Mouse (Mus musculus) liver, embryonic 14.5 days (tissue): ENCODE measurements around the gene Mapk14. TPM values are rescaled to one million over a fixed set of nuclear protein-coding genes. Genes with fewer than 3 reads are reported as not detected.

ENCODE experiments used
- ATAC-seq: fragments of 200-750 bp; cut with Nextera tagmentation; 2 replicates; pipeline ENCODE4 v1.8.0; 2017; ENCODE audit warnings: moderate number of reproducible peaks, mild to moderate bottlenecking, moderate library complexity; ENCODE audit not compliant: insufficient read depth
- DNase-seq, 3 experiments: peaks; one replicate each; pipeline ENCODE4 v3.0.0-alpha.2; 2012 to 2013; ENCODE audit warnings: low read depth in 3 of 3, low spot score in 3 of 3
- H3K27ac ChIP-seq: fragments of 300-500 bp; sonication (generic); 2 replicates; pipeline ENCODE4 v1.5.1; 2014; ENCODE audit warnings: moderate library complexity, mild to moderate bottlenecking, control low read depth, inconsistent platforms
- H3K27me3 ChIP-seq: fragments of 300-500 bp; sonication (generic); 2 replicates; pipeline ENCODE4 v1.6.1; 2014; ENCODE audit warnings: mild to moderate bottlenecking, low read length, moderate library complexity; ENCODE audit not compliant: control insufficient read depth, insufficient read depth
- H3K36me3 ChIP-seq: fragments of 300-500 bp; sonication (generic); replicated peaks from 2 replicates; pipeline ENCODE4 v1.6.1; 2014; ENCODE audit warnings: low read depth; ENCODE audit not compliant: control insufficient read depth, insufficient read depth
- H3K4me1 ChIP-seq, 2 experiments: fragments of 200-500 bp in 1 of 2; fragments of 300-500 bp in 1 of 2; sonication (generic) in 1 of 2; replicated peaks; 2 replicates each; pipeline ENCODE4 v1.6.1; 2012 to 2014; ENCODE audit warnings: antibody characterized with exemption in 1 of 2, inconsistent platforms in 1 of 2, low read length in 1 of 2; ENCODE audit not compliant: control insufficient read depth in 2 of 2, insufficient read depth in 2 of 2
- H3K4me2 ChIP-seq: fragments of 300-500 bp; sonication (generic); 2 replicates; pipeline ENCODE4 v1.6.1; 2014; ENCODE audit warnings: low read depth, mild to moderate bottlenecking, control low read depth, moderate library complexity
- H3K4me3 ChIP-seq, 2 experiments: fragments of 200-500 bp in 1 of 2; fragments of 300-500 bp in 1 of 2; sonication (generic) in 1 of 2; 2 replicates each; pipeline ENCODE4 v1.5.1; 2012 to 2014; ENCODE audit warnings: low read depth in 2 of 2, low read length in 2 of 2, mild to moderate bottlenecking in 2 of 2, control low read depth in 1 of 2, inconsistent platforms in 1 of 2, moderate library complexity in 1 of 2; ENCODE audit not compliant: insufficient read depth in 1 of 2
- H3K9ac ChIP-seq: fragments of 300-500 bp; sonication (generic); replicated peaks from 2 replicates; pipeline ENCODE4 v1.6.1; 2014; ENCODE audit warnings: mild to moderate bottlenecking, control low read depth, moderate library complexity
- H3K9me3 ChIP-seq: fragments of 300-500 bp; sonication (generic); 2 replicates; pipeline ENCODE4 v1.6.1; 2016; ENCODE audit warnings: low read length, mixed read lengths; ENCODE audit not compliant: control insufficient read depth
- CTCF ChIP-seq: IDR thresholded peaks from 2 replicates; pipeline ENCODE4 v1.5.1; 2016; ENCODE audit warnings: antibody characterized with exemption, low read depth, control low read depth
- EP300 ChIP-seq: IDR thresholded peaks from 2 replicates; pipeline ENCODE4 v1.6.1; 2016; ENCODE audit warnings: antibody characterized with exemption, low read depth
- WGBS: fragments of 180-500 bp; shearing (Covaris S2); extraction: QIAGEN DNeasy Blood & Tissue Kit; methylation state at CpG from one replicate; pipeline ENCODE4 v1.1.7; 2014; ENCODE audit not compliant: insufficient replicate concordance; 5-methylcytosine and 5-hydroxymethylcytosine counted together
- polyA plus RNA-seq, 2 experiments: library from polyadenylated mRNA; depleted of rRNA in 1 of 2; stranded (reverse) in 1 of 2; unstranded in 1 of 2; fragments of >200 nt; fragmentation: Nextera tagmentation in 1 of 2; extraction: Ambion mirVana in 1 of 2; gene quantifications; 2 replicates each; pipeline versions ENCODE4 v1.2.1 to v1.2.3; 2012 to 2014

Gene Mapk14
- polyA plus RNA-seq, 2 experiments = 33.2 to 37.8 TPM

DNA sequence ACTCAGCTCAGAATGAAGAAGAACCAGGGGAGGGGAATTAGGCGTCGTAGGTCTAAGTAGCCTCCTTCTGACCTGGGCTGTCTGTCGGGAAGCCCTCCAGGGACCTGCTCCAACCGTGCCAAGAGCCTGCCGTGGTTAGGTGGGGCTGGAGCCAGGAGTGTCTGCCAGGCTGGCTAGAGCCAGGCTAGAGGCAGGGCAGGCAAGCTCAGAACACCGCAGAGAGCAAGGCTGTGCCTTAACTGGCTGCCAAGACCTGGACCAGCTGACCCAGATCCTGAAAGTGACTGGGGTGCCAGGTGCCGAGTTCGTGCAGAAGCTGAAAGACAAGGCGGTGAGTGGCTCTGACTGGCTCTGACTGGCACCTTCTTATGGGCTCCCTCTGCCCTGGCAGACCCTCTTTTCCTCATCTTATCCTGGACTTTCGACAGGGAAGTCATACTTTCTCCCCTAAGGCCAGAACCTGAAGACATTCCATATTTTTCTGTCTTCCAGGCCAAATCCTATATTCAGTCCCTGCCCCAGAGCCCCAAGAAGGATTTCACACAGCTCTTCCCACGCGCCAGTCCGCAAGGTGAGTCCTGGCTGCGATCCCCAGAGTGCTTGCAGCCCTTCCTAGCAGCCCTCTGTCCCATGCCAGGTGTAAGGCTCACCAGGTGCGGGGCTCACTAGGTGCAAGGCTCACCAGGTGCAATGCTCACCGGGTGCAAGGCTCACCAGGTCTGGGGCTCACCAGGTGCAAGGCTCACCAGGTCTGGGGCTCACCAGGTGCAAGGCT, 86.3 kb downstream of the Mapk14 start:
- 72% methylated on average over 16 of the region's 16 CpGs for WGBS
- no peak for DNase-seq

DNA sequence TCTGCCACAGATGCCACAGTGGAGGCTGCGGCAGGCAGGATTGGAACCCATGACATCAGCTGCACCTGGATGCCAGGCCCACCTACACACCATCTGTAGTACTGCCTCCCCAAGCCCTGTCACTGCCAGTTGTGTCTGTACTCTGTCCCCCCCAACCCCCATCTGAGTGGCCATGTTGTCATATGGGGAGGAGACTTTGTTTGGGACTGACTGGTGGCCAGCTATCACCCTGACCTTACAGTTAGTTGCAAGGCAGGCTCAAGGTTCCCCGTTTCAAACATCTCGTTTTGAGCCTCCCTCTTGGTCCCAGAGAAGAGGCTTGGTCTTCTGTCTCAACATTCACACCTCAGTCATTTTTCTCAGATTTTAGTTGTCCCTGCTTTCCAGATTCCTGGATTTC, 88.6 kb downstream of the Mapk14 start:
- H3K4me2 ChIP-seq = no peak overlapping the region
- no peaks in the 10 kb centered on the region for H3K36me3 ChIP-seq
- DNase-seq (no peak), ATAC-seq (no peak)
- no peaks in the 10 kb centered on the region for H3K9me3 ChIP-seq
- H3K27ac ChIP-seq = no peak overlapping the region
- H3K4me1 ChIP-seq = no peaks in the 10 kb centered on the region
- WGBS = 56% methylated on average over 3 of the region's 3 CpGs
- H3K27me3 ChIP-seq = no peaks in the 10 kb centered on the region
- H3K4me3 ChIP-seq = no peak overlapping the region
- TF ChIP-seq EP300 = no peak
- no peak for TF ChIP-seq CTCF
- no peak overlapping the region for H3K9ac ChIP-seq

More for the DNA sequence above, 86.3 kb downstream of the Mapk14 start:
- H3K9ac ChIP-seq = no peak overlapping the region
- no peak overlapping the region for H3K4me2 ChIP-seq
- H3K4me3 ChIP-seq = no peak overlapping the region
- TF ChIP-seq EP300 (no peak), CTCF (no peak)
- no peak for ATAC-seq
- H3K4me1 ChIP-seq = no peaks in the 10 kb centered on the region
- H3K9me3 ChIP-seq = no peaks in the 10 kb centered on the region
- H3K27me3 ChIP-seq = no peaks in the 10 kb centered on the region
- H3K36me3 ChIP-seq = no peaks in the 10 kb centered on the region
- H3K27ac ChIP-seq = no peak overlapping the region

DNA sequence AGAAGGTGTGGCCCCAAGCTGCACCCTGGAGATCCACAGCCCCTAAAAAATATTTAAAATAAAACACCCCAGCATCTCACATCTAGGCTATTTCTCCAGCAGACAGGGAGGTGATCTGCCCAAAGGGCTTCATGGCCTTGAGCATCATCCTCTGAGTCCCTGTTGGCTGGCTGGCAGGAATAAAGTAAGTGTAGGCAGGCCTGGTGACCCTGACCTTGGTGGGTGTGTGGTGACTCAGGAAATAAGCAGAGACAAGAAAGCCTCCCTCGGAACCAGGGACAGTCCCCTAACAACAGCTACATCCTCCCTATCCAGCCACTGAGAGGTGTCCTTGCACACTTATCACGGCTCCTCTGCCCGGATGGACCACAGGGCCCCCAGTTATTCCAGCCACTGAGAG, 89.7 kb downstream of the Mapk14 start:
- H3K4me1 ChIP-seq = no peaks in the 10 kb centered on the region
- DNase-seq (no peak), ATAC-seq (no peak)
- H3K27ac ChIP-seq = no peak overlapping the region
- H3K4me2 ChIP-seq = no peak overlapping the region
- no peaks in the 10 kb centered on the region for H3K9me3 ChIP-seq
- H3K27me3 ChIP-seq = no peaks in the 10 kb centered on the region
- 55% methylated on average over 3 of the region's 3 CpGs for WGBS
- no peak overlapping the region for H3K4me3 ChIP-seq
- H3K9ac ChIP-seq = no peak overlapping the region
- no peaks in the 10 kb centered on the region for H3K36me3 ChIP-seq
- no peak for TF ChIP-seq EP300
- no peak for TF ChIP-seq CTCF

DNA sequence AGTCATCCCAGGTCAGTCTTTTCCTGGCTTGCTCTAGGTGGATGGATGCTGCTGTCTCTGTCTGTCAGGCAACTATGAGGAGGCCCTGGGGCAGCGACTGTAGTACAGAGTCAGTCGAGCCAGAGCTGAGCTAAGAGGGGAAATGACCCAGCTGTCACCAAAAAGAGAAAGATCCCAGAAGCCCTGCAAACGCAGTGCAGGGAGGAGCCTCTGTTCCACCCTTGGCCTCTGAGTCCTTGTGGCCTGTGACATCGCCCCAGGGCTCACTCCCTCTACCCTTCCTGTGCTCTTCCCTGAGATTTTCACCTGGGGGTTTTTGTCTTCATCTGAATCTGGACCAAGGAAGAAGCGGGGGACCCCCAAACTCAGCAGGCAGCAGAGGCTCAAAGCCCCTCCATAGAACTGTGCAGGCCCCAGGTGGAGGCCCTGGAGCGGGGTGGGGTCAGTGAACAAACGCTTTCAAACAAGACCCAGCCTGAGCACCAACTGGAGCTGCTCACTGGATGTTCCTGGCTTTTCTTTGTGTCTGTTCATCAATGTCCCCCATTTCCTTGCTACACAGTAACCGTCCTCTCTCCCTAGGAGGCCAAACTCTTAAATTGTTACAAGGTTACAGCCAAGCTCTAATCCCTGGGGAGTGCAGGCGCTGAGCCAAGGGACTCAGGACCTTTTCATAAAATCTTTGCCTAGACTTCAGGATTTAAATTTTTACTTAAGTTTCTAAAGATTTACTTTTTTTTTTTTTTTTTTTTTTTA, 90.3 kb downstream of the Mapk14 start:
- H3K4me2 ChIP-seq = no peak overlapping the region
- H3K9ac ChIP-seq = no peak overlapping the region
- 52% methylated on average over 9 of the region's 9 CpGs for WGBS
- no peaks in the 10 kb centered on the region for H3K4me1 ChIP-seq
- no peaks in the 10 kb centered on the region for H3K27me3 ChIP-seq
- TF ChIP-seq CTCF = no peak
- TF ChIP-seq EP300 = no peak
- H3K27ac ChIP-seq = no peak overlapping the region
- no peak for DNase-seq
- ATAC-seq = no peak
- H3K9me3 ChIP-seq = no peaks in the 10 kb centered on the region
- H3K36me3 ChIP-seq = no peaks in the 10 kb centered on the region
- no peak overlapping the region for H3K4me3 ChIP-seq

DNA sequence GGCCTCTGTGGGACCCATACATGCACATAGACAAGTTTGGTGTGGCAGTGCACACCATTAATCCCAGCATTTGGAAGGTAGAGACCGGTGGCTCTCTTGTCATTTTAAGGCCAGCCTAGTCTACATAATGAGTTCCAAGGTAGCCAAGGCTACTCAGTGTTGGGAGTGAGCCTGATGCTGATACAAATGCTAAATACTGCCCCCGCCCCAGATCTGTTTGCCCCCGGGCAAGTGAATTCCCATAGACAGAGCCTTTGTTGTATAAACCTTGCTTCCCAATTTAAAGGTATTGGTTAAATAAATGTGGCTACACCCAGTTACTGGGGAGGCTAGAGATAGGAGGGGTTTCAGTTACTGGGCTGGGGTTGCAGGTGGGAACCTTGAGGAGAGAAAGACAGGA, 93.9 kb downstream of the Mapk14 start:
- Histone ChIP-seq H3K9ac (no peak overlapping the region), H3K4me2 (no peak overlapping the region), H3K36me3 (no peaks in the 10 kb centered on the region), H3K27me3 (no peaks in the 10 kb centered on the region), H3K9me3 (no peaks in the 10 kb centered on the region), H3K4me3 (no peak overlapping the region), H3K27ac (no peak overlapping the region), H3K4me1 (no peaks in the 10 kb centered on the region)
- DNase-seq (no peak), ATAC-seq (no peak)
- TF ChIP-seq CTCF = no peak
- no peak for TF ChIP-seq EP300
- 69% methylated on average over 3 of the region's 3 CpGs for WGBS
